Mouse (Mus musculus) C2C12 (cell line): Measurements from ENCODE around the gene Lypla2.

ENCODE experiments used
- CTCF ChIP-seq: IDR thresholded peaks from one replicate; pipeline ENCODE4 v1.5.1; 2011; ENCODE audit not compliant: control insufficient read depth, insufficient read depth, insufficient read length
- MAX ChIP-seq: IDR thresholded peaks from one replicate; pipeline ENCODE4 v1.6.1; 2011; ENCODE audit warnings: mild to moderate bottlenecking, control low read depth
- MYOG ChIP-seq: IDR thresholded peaks from one replicate; pipeline ENCODE4 v1.6.1; 2011; ENCODE audit not compliant: control insufficient read depth, insufficient read length; ENCODE audit errors: extremely low read depth
- USF1 ChIP-seq: IDR thresholded peaks from one replicate; pipeline ENCODE4 v1.6.1; 2011; ENCODE audit warnings: low read depth, mild to moderate bottlenecking, control low read depth, moderate library complexity

DNA sequence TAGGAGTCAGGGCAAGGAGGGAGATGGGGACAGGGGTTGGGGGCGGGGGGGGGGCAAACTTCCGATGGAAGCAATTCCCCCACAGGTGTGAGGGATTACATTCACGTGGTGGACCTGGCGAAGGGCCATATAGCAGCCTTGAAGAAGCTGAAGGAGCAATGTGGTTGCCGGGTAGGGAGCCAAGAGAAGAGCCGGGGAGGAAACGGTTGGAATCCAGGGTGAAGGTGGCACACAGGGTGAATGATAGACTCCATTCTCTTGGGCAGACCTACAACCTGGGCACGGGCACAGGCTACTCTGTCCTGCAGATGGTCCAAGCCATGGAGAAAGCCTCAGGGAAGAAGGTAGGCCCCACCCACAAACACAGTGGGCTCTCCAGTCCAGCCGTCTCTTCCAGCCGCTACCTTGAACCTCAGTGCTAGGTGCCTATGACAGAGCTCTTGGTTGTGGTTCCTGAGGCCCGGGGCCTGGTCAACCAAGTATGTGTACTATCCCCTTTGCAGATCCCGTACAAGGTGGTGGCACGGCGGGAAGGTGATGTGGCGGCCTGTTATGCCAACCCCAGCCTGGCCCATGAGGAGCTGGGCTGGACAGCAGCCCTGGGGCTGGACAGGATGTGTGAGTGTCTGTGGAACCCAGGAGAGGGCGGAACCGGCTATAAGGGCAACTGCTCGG, 5.2 kb downstream of the Lypla2 start:
- TF ChIP-seq CTCF (no peak), USF1 (no peak), MAX (no peak), MYOG (no peak)
